Mouse (Mus musculus): Measurements from ENCODE around the gene 4922502D21Rik. TPM values are rescaled to one million over a fixed set of nuclear protein-coding genes. Genes with fewer than 3 reads are reported as not detected.
"Not testable (repeated sequence)": the region's sequence is repeated elsewhere in the genome, so short reads cannot be mapped to it uniquely, and the experiment has no call there.

The 4922502D21Rik gene
- not detected in 2 replicates for polyA plus RNA-seq (2016; fragmentation: Nextera tagmentation; extraction: Ambion mirVana)

DNA sequence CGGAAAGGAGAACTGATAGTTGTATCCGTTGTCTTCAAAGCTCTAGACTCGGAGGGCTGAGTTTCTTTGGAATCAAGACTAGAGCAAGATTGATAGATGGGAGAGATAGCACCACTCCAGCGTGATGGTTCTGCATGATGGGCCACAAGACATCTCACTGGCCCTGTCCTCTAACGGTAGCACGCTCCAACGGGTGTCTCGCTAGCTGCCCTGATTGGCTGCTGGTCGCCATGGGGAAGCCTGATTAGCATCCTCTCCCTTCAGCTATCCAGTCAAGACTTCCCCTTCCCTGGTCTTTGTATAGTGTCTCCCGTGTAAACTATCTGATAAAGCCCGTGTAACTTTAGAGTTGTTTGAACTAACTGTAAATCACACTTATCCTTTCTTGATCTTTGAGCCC lies at the start of gene 4922502D21Rik:
Gene 4922502D21Rik (minus strand): TSS at position 187 of the 400 bp plus-strand sequence.
- Histone ChIP-seq H3K36me3 (no peaks in the 10 kb centered on the region), H3K27ac (no peak within 1 kb of the TSS), H3K9me3 (no peaks in the 10 kb centered on the region), H3K27me3 (ENCODE audit: insufficient read depth, poor library complexity, severe bottlenecking) (no peaks in the 10 kb centered on the region), H3K4me3 (no peak within 1 kb of the TSS), H3K4me1 (no peaks in the 10 kb centered on the region)
- WGBS: 54% methylated on average over 11 of the region's 11 CpGs
- no peak for DNase-seq (ENCODE audit: low spot score)

DNA sequence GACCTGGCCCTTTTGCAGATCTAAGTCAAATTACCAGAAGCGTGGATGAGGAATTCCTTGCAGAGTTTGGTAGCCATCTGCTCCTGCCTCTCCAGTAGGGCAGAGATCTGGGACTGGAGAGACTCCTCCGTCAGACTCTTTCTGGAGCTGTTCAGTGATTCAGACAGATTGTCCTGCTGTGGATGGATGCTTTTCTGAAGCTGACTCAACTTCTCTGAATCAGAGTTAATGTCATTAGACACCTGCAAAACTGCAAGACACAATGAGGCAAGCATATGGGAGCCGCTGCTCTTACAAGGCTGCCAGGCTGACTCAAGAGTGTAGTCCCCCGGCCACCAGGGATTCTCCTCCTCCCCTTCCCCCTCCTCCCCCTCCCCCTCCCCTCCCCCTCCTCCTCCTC lies 48.9 kb upstream of the 4922502D21Rik start:
- DNase-seq (ENCODE audit: low spot score): no peak
- no peak overlapping the region for H3K27ac ChIP-seq
- H3K4me3 ChIP-seq: no peak overlapping the region
- H3K27me3 ChIP-seq (ENCODE audit: insufficient read depth, poor library complexity, severe bottlenecking): no peaks in the 10 kb centered on the region
- no peaks in the 10 kb centered on the region for H3K9me3 ChIP-seq
- H3K4me1 ChIP-seq: 0 out of 2 replicates have a peak, but pooled peaks cover 5% of the 10 kb centered on the region
- H3K36me3 ChIP-seq: no peaks in the 10 kb centered on the region
- 62% methylated on average over 4 of the region's 4 CpGs for WGBS

DNA sequence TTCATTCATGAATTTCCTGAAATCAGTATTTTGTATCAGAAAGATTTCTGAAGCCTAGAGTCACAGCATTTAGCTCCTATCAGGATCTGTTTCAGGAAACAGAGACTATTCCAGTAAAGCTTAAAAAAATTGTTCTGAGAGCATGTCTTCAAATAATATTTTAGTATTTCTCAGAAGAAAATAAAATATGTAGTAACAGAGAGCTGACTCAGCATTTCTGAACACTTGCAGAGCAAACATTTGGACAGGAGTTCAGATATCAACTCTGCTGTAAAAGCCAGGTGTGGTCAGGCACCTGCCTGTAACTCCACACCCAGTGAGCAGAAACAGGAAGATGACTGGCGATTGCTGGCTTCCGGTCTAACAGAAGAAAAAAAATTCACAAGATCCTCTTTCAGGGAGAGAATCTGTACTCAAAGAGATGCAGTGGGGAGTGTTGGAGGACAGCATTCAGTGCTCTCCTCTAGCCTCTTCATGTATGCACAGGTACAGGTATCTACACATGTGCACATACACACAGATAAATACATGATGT lies 43.4 kb upstream of the 4922502D21Rik start:
- Histone ChIP-seq H3K4me3 (no peak overlapping the region), H3K27me3 (ENCODE audit: insufficient read depth, poor library complexity, severe bottlenecking) (no peaks in the 10 kb centered on the region), H3K4me1 (peaks cover 12% of the 10 kb centered on the region; the same call in 1 of the 2 replicates), H3K36me3 (no peaks in the 10 kb centered on the region), H3K9me3 (no peaks in the 10 kb centered on the region), H3K27ac (no peak overlapping the region)
- no peak for DNase-seq (ENCODE audit: low spot score)
- WGBS: 86% methylated on average over 2 of the region's 2 CpGs

DNA sequence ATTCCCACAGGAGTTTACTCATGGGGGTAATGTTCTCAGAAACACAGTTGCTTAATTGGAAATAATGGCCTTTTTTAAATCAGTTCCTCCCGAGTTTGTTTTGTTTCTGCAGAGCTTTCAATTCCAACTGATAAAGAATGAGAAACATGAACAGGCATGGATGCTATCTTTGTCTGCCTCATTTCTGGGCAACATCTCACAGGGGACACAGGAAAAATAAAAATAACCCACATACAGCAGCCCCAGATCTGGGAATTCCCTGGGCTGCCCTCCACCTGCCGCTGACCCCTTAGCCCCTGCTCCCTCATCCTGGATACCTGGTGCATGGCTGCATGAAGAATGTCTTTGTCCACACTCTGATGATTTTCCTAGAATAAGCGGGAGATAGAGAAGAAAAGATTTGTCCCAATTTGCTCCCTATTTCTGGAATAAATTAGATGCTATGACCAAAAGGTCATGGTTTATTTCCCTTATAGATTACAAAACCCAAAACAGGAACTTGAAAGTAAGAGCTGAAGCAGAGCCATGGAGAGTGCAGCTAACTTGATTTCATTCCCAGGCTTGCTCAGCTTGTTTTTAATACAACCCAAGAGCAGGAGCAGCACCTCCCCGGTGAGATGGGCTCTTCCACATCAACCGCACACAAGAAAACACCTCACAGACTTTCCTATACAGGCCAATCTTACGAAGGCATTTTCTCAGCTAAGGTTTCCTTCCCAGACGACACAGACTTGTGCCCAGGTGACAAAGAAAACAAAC lies 38.0 kb upstream of the 4922502D21Rik start:
- no peak overlapping the region for H3K4me3 ChIP-seq
- H3K9me3 ChIP-seq: no peaks in the 10 kb centered on the region
- no peak for DNase-seq (ENCODE audit: low spot score)
- H3K27me3 ChIP-seq (ENCODE audit: insufficient read depth, poor library complexity, severe bottlenecking): no peaks in the 10 kb centered on the region
- H3K27ac ChIP-seq: no peak overlapping the region
- H3K4me1 ChIP-seq: peaks cover 12% of the 10 kb centered on the region; the same call in 1 of the 2 replicates
- H3K36me3 ChIP-seq: no peaks in the 10 kb centered on the region
- 55% methylated on average over 7 of the region's 7 CpGs for WGBS

DNA sequence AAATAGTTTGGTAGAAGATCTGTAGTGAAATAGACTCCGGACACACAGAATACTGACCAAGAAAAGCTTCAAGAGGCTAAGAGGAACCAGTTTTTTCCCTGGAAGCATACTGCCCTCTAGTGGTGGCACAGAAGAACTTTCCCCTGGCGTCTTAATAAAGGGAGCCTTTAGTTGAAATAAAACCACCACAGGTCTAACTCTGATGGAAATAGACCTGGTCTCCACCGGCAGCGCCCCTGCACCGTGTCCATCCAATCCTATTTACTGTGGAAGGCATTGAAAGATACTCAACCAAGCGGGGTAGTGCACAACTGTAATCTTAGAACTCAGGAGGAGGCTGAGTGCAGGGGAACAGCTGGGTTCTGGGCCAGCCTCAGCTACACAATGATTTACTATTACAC lies 34.4 kb upstream of the 4922502D21Rik start:
- H3K9me3 ChIP-seq: no peaks in the 10 kb centered on the region
- H3K4me1 ChIP-seq: no peaks in the 10 kb centered on the region
- no peaks in the 10 kb centered on the region for H3K36me3 ChIP-seq
- no peak for DNase-seq (ENCODE audit: low spot score)
- H3K27me3 ChIP-seq (ENCODE audit: insufficient read depth, poor library complexity, severe bottlenecking): no peaks in the 10 kb centered on the region
- H3K4me3 ChIP-seq: no peak overlapping the region
- H3K27ac ChIP-seq: no peak overlapping the region
- WGBS: 20% methylated on average over 6 of the region's 6 CpGs

DNA sequence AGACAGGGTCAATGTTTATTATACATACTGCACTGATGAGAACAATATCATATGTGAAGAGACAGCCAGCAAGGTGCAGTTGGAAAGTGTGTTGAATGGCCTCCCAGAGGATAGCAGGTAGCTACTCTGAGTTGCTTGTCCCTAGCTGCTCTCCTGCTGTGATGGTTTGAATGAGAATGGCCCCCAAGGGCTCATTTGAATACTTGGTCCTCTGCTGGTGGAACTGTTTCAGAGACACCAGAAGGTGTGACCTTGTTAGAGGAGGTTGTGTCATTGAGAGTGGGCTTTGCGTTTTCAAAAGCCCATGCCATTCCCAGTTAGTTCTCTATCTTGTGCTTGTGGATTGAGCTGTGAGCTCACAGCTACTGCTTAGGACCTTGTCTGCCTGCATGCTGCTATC lies 32.3 kb upstream of the 4922502D21Rik start:
- no peak overlapping the region for H3K27ac ChIP-seq
- 9% methylated on average over 1 of the region's 1 CpGs for WGBS

DNA sequence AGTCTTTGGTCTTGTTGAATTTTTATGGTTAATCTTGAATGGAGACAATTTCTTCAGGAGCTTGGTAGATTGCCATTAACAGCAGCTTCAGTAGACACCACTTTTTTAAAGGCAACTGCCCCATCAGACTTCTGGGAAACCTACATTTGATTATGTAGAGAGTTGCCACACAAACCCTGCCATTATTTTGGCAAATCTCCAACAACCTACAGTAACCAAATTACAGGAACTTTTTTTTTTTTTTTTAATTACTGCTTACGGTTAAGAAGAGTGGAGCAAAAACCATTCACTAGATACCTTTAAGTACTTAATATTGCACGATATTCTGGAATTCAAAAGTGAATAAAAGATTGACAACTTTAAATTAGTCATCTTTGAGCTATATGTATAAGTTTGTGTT lies 27.9 kb upstream of the 4922502D21Rik start:
- Histone ChIP-seq H3K4me1 (no peaks in the 10 kb centered on the region), H3K9me3 (no peaks in the 10 kb centered on the region), H3K27me3 (ENCODE audit: insufficient read depth, poor library complexity, severe bottlenecking) (no peaks in the 10 kb centered on the region), H3K4me3 (no peak overlapping the region), H3K36me3 (no peaks in the 10 kb centered on the region), H3K27ac (no peak overlapping the region)
- WGBS: 90% methylated on average over 2 of the region's 2 CpGs
- no peak for DNase-seq (ENCODE audit: low spot score)

More for the DNA sequence above, 32.3 kb upstream of the 4922502D21Rik start:
- Histone ChIP-seq H3K4me1 (no peaks in the 10 kb centered on the region), H3K27me3 (ENCODE audit: insufficient read depth, poor library complexity, severe bottlenecking) (no peaks in the 10 kb centered on the region), H3K36me3 (no peaks in the 10 kb centered on the region), H3K4me3 (no peak overlapping the region), H3K9me3 (no peaks in the 10 kb centered on the region)
- DNase-seq (ENCODE audit: low spot score): no peak

DNA sequence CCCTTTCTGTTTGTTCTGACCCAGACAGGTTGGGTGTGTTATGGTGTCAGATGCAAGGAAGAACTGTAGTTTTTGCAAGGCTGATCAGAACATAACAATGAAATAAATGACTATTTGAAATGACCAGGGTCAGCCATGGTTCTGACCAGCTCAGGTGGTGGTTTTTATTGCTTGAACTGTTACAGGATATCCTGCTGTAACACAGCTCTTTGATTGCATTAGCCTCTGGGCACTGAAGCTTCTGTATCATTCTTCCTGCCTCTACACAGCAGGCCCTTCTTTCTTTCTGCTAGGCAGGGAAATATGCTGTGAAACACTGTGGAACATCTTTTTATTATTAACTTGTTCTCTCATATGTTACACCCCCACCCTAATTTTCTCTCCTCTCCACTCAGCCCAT lies 24.8 kb upstream of the 4922502D21Rik start:
- DNase-seq (ENCODE audit: low spot score): no peak
- no peak overlapping the region for H3K27ac ChIP-seq
- H3K9me3 ChIP-seq: no peaks in the 10 kb centered on the region
- no peaks in the 10 kb centered on the region for H3K36me3 ChIP-seq
- no peaks in the 10 kb centered on the region for H3K4me1 ChIP-seq
- H3K4me3 ChIP-seq: no peak overlapping the region
- no peaks in the 10 kb centered on the region for H3K27me3 ChIP-seq (ENCODE audit: insufficient read depth, poor library complexity, severe bottlenecking)

DNA sequence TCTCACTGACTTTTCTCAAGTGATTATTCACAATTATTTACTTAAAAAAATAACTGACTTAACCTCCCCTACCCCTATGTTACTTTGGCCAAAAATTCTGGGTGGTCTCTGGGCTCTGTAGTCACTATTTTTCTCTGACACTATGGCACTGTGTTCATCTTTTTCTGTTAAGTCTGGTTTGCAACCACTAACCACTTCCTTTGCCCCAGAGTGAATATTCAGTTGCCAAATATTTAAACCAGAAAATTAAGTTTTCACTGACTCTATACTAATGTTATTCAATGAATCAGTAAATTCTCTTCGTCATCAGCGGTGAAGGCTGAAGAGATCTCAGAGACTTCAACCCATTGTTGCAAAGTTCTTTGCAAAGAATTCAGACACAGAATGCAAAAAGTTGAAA lies 24.2 kb upstream of the 4922502D21Rik start:
- no peaks in the 10 kb centered on the region for H3K9me3 ChIP-seq
- no peaks in the 10 kb centered on the region for H3K27me3 ChIP-seq (ENCODE audit: insufficient read depth, poor library complexity, severe bottlenecking)
- no peak for DNase-seq (ENCODE audit: low spot score)
- no peak overlapping the region for H3K27ac ChIP-seq
- H3K4me1 ChIP-seq: no peaks in the 10 kb centered on the region
- whole genome bisulfite sequencing: 92% methylated on average over 2 of the region's 2 CpGs
- H3K4me3 ChIP-seq: no peak overlapping the region
- no peaks in the 10 kb centered on the region for H3K36me3 ChIP-seq

DNA sequence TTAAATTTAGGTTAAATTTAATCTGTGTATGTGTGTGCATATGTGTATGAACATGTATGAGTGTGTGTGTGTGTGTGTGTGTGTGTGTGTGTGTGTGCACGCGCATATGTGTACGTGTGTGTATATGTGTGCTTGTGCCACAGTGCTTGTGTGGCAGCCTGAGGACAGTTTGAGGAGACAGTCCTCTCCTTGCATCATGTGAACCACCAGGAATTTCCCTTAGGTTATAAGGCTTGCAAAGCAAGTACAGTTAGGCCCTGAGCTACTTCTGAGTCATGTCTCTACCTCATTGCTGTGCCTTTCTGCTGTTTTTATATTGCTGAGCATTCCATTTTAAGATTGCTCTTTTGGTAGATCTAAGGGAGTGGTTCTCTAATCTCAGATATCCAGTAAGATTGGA lies 19.5 kb upstream of the 4922502D21Rik start:
- Histone ChIP-seq H3K9me3 (no peaks in the 10 kb centered on the region), H3K4me3 (no peak overlapping the region), H3K36me3 (no peaks in the 10 kb centered on the region), H3K4me1 (no peaks in the 10 kb centered on the region), H3K27me3 (ENCODE audit: insufficient read depth, poor library complexity, severe bottlenecking) (no peaks in the 10 kb centered on the region), H3K27ac (no peak overlapping the region)
- whole genome bisulfite sequencing: 84% methylated on average over 3 of the region's 3 CpGs
- no peak for DNase-seq (ENCODE audit: low spot score)

DNA sequence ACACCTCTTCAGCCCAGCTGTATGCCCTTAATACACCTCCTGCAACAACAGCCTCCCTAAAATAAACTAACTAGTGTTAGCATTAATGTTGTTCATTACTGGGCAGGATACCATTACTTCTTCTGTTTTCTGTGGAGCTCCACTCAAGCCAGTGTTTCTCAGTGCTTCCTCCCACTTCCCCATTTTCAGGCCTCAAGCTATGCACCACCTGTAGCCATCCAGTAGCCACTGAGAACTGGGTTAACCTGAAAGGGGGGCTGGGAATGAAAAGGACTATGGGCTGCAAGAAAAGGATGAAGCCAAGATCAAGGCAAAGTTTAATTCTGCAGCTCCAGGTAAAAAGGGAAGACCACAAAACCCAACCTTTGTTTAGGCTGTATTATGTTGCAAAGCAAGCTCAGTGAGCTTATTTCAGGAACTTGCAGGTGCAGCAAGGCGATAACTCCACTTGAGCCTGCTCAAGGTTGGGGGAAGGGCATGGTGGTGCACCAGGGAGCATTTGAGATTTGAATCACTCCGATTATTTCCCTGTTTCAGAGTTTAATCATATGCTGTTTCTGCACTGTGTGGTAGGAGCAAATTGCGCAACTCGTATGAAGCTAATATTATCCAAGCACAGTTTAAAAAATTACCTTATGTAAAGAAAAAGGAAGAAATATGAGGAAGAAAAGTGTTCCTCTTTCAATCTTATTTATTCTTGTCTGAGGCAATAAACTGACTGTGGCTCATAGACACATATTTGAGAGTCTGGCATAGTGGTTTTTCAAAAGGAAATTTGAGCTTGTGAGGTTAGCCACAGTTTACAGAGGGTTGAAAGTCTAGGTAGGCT lies 18.1 kb upstream of the 4922502D21Rik start:
- Histone ChIP-seq H3K27ac (no peak overlapping the region), H3K9me3 (no peaks in the 10 kb centered on the region), H3K4me1 (no peaks in the 10 kb centered on the region), H3K27me3 (ENCODE audit: insufficient read depth, poor library complexity, severe bottlenecking) (no peaks in the 10 kb centered on the region), H3K4me3 (no peak overlapping the region), H3K36me3 (no peaks in the 10 kb centered on the region)
- no peak for DNase-seq (ENCODE audit: low spot score)
- WGBS: 59% methylated on average over 4 of the region's 4 CpGs

DNA sequence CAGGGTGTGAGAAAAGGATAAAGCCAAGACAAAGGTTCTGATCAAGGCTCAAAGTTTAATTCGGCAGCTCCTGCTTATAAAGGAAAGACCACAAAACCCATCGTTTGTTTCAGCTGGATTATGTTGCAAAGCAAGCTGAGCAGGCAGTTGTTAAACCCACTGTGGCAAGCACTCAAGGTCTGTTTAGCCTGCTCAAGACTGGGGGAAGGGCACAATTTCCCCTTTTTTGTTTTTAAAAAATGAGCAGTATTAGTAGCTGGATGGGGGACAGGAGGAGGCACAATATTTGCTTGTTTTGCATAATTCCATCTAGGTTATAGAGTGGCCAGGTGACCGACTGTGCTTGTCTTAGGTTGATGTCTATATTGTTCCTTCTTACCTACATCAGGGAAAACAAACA lies 12.8 kb upstream of the 4922502D21Rik start:
- Histone ChIP-seq H3K27me3 (ENCODE audit: insufficient read depth, poor library complexity, severe bottlenecking) (no peaks in the 10 kb centered on the region), H3K9me3 (no peaks in the 10 kb centered on the region), H3K4me3 (no peak overlapping the region), H3K4me1 (no peaks in the 10 kb centered on the region), H3K27ac (no peak overlapping the region), H3K36me3 (no peaks in the 10 kb centered on the region)
- 71% methylated on average over 3 of the region's 3 CpGs for WGBS
- DNase-seq (ENCODE audit: low spot score): no peak

DNA sequence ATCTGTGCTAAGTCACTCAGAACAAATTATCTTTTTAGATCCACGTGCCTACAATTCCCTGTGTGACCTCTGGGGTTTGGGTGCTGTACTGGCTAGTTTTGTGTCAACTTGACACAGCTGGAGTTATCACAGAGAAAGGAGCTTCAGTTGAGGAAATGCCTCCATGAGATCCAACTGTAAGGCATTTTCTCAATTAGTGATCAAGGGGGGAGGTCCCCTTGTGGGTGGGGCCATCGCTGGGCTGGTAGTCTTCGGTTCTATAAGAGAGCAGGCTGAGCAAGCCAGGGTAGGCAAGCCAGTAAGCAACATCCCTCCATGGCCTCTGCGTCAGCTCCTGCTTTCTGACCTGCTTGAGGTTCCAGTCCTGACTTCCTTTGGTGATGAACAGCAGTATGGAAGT lies 10.8 kb upstream of the 4922502D21Rik start, which contains the start of gene Clec12a:
Gene Clec12a (plus strand): TSS at position 301 of the 400 bp plus-strand sequence.
- not testable (repeated sequence) for H3K36me3 ChIP-seq; H3K4me3 ChIP-seq; DNase-seq (ENCODE audit: low spot score); H3K27ac ChIP-seq; H3K9me3 ChIP-seq; H3K4me1 ChIP-seq; H3K27me3 ChIP-seq (ENCODE audit: insufficient read depth, poor library complexity, severe bottlenecking)
- 78% methylated on average over 4 of the region's 4 CpGs for WGBS
